In the genomic region with DNA sequence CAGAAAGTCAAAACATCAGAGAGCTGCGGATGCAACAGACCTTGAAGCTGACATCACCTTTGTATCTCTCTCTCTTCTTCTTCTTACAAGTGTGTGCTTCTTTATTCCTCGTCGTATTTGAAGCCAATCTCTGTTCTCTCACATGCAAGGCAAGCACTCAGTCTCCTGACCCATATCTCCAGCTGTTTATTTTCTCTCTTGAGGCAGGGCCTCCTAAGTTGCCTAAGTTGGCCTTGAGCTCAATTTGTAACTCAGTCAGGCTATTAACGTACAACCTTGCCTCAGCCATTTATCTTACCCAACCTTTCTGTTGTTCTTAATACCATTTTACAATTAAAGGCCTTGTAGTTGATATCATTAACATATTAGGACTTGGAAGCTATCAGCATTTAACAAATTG, we compare ENCODE assay signal across 17 mouse cellular contexts.
"Had no signal": no experiment of that assay in that cellular context is flagged by ENCODE, and none has a peak within 500 bp of the region (broad histone marks: within the 10 kb centered on the region; RNA-seq: fewer than 3 reads in every experiment).

No protein-coding gene starts in this region.

- H3K9me3 ChIP-seq: midbrain, embryonic 10.5 days; midbrain, embryonic 12.5 days; neural tube, embryonic 12.5 days had no signal

- H3K4me3 ChIP-seq: midbrain, embryonic 10.5 days; midbrain, embryonic 12.5 days; myocyte; neural tube, embryonic 12.5 days had no signal

- H3K4me2 ChIP-seq: lung, embryonic 14.5 days; midbrain, embryonic 12.5 days; neural tube, embryonic 12.5 days had no signal

- H3K4me1 ChIP-seq: midbrain, embryonic 10.5 days; midbrain, embryonic 12.5 days; neural tube, embryonic 12.5 days had no signal

- ATAC-seq: midbrain, embryonic 16.5 days had no signal

- H3K27me3 ChIP-seq: midbrain, embryonic 12.5 days; neural tube, embryonic 12.5 days had no signal

- H3K9ac ChIP-seq: lung, embryonic 14.5 days; midbrain, embryonic 12.5 days; neural tube, embryonic 12.5 days had no signal

- DNase-seq: lung, adult 18-20 months; lung, embryonic 14.5 days; lung, postnatal 10 days; lung, postnatal 4 days; midbrain, embryonic 14.5 days; right cerebral cortex, adult 18-20 months; right cerebral cortex, postnatal 25 days; right cerebral cortex, postnatal 4 days; spleen, adult 18-20 months; thymus, adult 18-20 months; thymus, postnatal 14 days; thymus, postnatal 36 days had no signal

- H3K36me3 ChIP-seq: midbrain, embryonic 10.5 days; midbrain, embryonic 12.5 days; neural tube, embryonic 12.5 days had no signal

- H3K27ac ChIP-seq: midbrain, embryonic 10.5 days; midbrain, embryonic 12.5 days; neural tube, embryonic 12.5 days had no signal
